Mouse (Mus musculus) forebrain, embryonic 10.5 days (tissue): ENCODE measurements around the gene Hist2h4. TPM values are rescaled to one million over a fixed set of nuclear protein-coding genes. Genes with fewer than 3 reads are reported as not detected.
"Not testable (repeated sequence)": the region's sequence is repeated elsewhere in the genome, so short reads cannot be mapped to it uniquely, and the experiment has no call there.

ENCODE experiments used
- DNase-seq: peaks from one replicate; pipeline ENCODE4 v3.0.0-alpha.2; 2017; ENCODE audit warnings: low spot score; ENCODE audit errors: extremely low spot score
- H3K27ac ChIP-seq: fragments of 300-500 bp; sonication (generic); 2 replicates; pipeline ENCODE4 v1.5.1; 2016; ENCODE audit warnings: mild to moderate bottlenecking
- H3K27me3 ChIP-seq: fragments of 300-500 bp; sonication (generic); 2 replicates; pipeline ENCODE4 v1.6.1; 2016; ENCODE audit warnings: mild to moderate bottlenecking; ENCODE audit not compliant: poor library complexity, severe bottlenecking
- H3K36me3 ChIP-seq: fragments of 300-500 bp; sonication (generic); replicated peaks from 2 replicates; pipeline ENCODE4 v1.6.1; 2016; ENCODE audit warnings: mild to moderate bottlenecking, moderate library complexity
- H3K4me1 ChIP-seq: fragments of 300-500 bp; sonication (generic); 2 replicates; pipeline ENCODE4 v1.6.1; 2016
- H3K4me3 ChIP-seq: fragments of 300-500 bp; sonication (generic); 2 replicates; pipeline ENCODE4 v1.5.1; 2016; ENCODE audit warnings: mild to moderate bottlenecking, moderate library complexity
- H3K9me3 ChIP-seq: fragments of 300-500 bp; sonication (generic); 2 replicates; pipeline ENCODE4 v1.6.1; 2016; ENCODE audit warnings: mild to moderate bottlenecking, moderate library complexity
- WGBS: fragments of 180-500 bp; shearing (Covaris S2); methylation state at CpG from one replicate; pipeline ENCODE4 v1.1.7; 2016; 5-methylcytosine and 5-hydroxymethylcytosine counted together
- microRNA-seq: library from miRNA; unstranded; fragments of <30 nt; microRNA quantifications from one replicate; pipeline ENCODE4, GENCODE M21; 2017
- polyA plus RNA-seq: library from polyadenylated mRNA; unstranded; fragments of >200 nt; fragmentation: Nextera tagmentation; extraction: Ambion mirVana; gene quantifications from 2 replicates; pipeline ENCODE4 v1.2.1, GENCODE M21; 2016

The Hist2h4 gene
- polyA plus RNA-seq, 1 experiment from 2014 or later = 12.0 TPM

- Histone ChIP-seq H3K27me3 (no peaks in the 10 kb centered on the region), H3K9me3 (no peaks in the 10 kb centered on the region), H3K4me1 (peaks cover 73% of the 10 kb centered on the region), H3K27ac (peak within 1 kb of the TSS; percentile 95), H3K4me3 (peak within 1 kb of the TSS; percentile 69), H3K36me3 (no peaks in the 10 kb centered on the region)
- DNase-seq = peak; percentile 84
- under 1% methylated on average over 43 of the region's 43 CpGs for WGBS
These were observed 42.1 kb downstream of the Hist2h4 start, which contains the start of the genes Hist2h2ac and Hist2h2be for GRCm38 (mm10) chr3:96220765-96221639. Gene Hist2h2ac (minus strand): TSS chr3:96220880. Gene Hist2h2be (plus strand): TSS chr3:96221119.

- under 1% methylated on average over 43 of the region's 47 CpGs for WGBS
These were observed 42.9 kb downstream of the Hist2h4 start for GRCm38 (mm10) chr3:96220131-96220764.

GRCm38 (mm10) chr3:96219661-96220130 is 43.4 kb downstream of the Hist2h4 start, which contains the start of the genes Bola1 and Hist2h2ab:
Gene Bola1 (minus strand): TSS chr3:96219709.
Gene Hist2h2ab (plus strand): TSS chr3:96219865.
- Histone ChIP-seq H3K27ac (peak within 1 kb of the TSS; percentile 95), H3K9me3 (no peaks in the 10 kb centered on the region), H3K4me3 (peak within 1 kb of the TSS; percentile 69), H3K36me3 (no peaks in the 10 kb centered on the region), H3K4me1 (peaks cover 64% of the 10 kb centered on the region), H3K27me3 (no peaks in the 10 kb centered on the region)
- whole genome bisulfite sequencing = under 1% methylated on average over 37 of the region's 37 CpGs
- peak; percentile 75 for DNase-seq

More at GRCm38 (mm10) chr3:96220131-96220764, 42.9 kb downstream of the Hist2h4 start:
- H3K4me1 ChIP-seq = peaks cover 70% of the 10 kb centered on the region
- peak overlapping the region; percentile 95 for H3K27ac ChIP-seq
- peak overlapping the region; percentile 69 for H3K4me3 ChIP-seq
- not testable (repeated sequence) for H3K27me3 ChIP-seq, H3K36me3 ChIP-seq, H3K9me3 ChIP-seq
- peak; percentile 60 for DNase-seq

- H3K4me1 ChIP-seq = peaks cover 60% of the 10 kb centered on the region
- WGBS = under 1% methylated on average over 12 of the region's 12 CpGs
- DNase-seq = peak; percentile 54
These were observed 43.9 kb downstream of the Hist2h4 start for GRCm38 (mm10) chr3:96219191-96219641.

More at GRCm38 (mm10) chr3:96219191-96219641, 43.9 kb downstream of the Hist2h4 start:
- no peaks in the 10 kb centered on the region for H3K36me3 ChIP-seq
- no peaks in the 10 kb centered on the region for H3K27me3 ChIP-seq
- peak overlapping the region; percentile 95 for H3K27ac ChIP-seq
- H3K9me3 ChIP-seq = no peaks in the 10 kb centered on the region
- H3K4me3 ChIP-seq = peak overlapping the region; percentile 69

Small RNA genes lying within 50 kb of the gene (microRNA-seq; reads per million reads assigned to microRNA genes)
- gene Gm44492 (not detected), gene Gm47311 (not detected), gene Gm47313 (not detected)

Other genes with a start within 250 kb of the Hist2h4 start
- 24.1 and 28.0 TPM in 2 replicates for gene Vps45, start 204.8 kb downstream of the Hist2h4 start, polyA plus RNA-seq
- gene Otud7b, start 158.8 kb downstream of the Hist2h4 start, polyA plus RNA-seq = 14.1 and 20.8 TPM in 2 replicates
- gene Mtmr11, start 101.3 kb downstream of the Hist2h4 start, polyA plus RNA-seq = 9.3 TPM in 2 replicates
- 276 and 284 TPM in 2 replicates for gene Sf3b4, start 91.0 kb downstream of the Hist2h4 start, polyA plus RNA-seq
- 2.1 and 3.5 TPM in 2 replicates for gene Sv2a, start 82.2 kb downstream of the Hist2h4 start, polyA plus RNA-seq
- gene Bola1, start 43.6 kb downstream of the Hist2h4 start, polyA plus RNA-seq = 89.3 and 93.0 TPM in 2 replicates
- not detected in 2 replicates for gene Hist2h2ab, start 43.4 kb downstream of the Hist2h4 start, polyA plus RNA-seq
- gene Hist2h2ac, start 42.4 kb downstream of the Hist2h4 start, polyA plus RNA-seq = 11.3 and 12.6 TPM in 2 replicates
- 12.8 and 15.5 TPM in 2 replicates for gene Hist2h2be, start 42.2 kb downstream of the Hist2h4 start, polyA plus RNA-seq
- 5.9 and 6.4 TPM in 2 replicates for gene Hist2h3c2, start 24.2 kb downstream of the Hist2h4 start, polyA plus RNA-seq
- gene Hist2h2aa2, start 23.0 kb downstream of the Hist2h4 start, polyA plus RNA-seq = 19.2 and 34.4 TPM in 2 replicates
- gene Hist2h2aa1, start 17.8 kb downstream of the Hist2h4 start, polyA plus RNA-seq = 8.1 and 16.6 TPM in 2 replicates
- 0.86 TPM in 1 of 2 replicates, not detected in the other for gene Hist2h3c1, start 16.6 kb downstream of the Hist2h4 start, polyA plus RNA-seq
- gene Hist2h3b, start 5.3 kb upstream of the Hist2h4 start, polyA plus RNA-seq = 48.0 and 48.8 TPM in 2 replicates
- gene Hist2h2bb, start 6.4 kb upstream of the Hist2h4 start, polyA plus RNA-seq = 10.2 and 10.5 TPM in 2 replicates
- gene Fcgr1, start 30.7 kb upstream of the Hist2h4 start, polyA plus RNA-seq = 0.84 and 1.3 TPM in 2 replicates
- 0.20 TPM in 1 of 2 replicates, not detected in the other for gene BC107364, start 189.0 kb upstream of the Hist2h4 start, polyA plus RNA-seq